Mouse (Mus musculus) megakaryocyte, embryonic 14.5 days (primary cell): ENCODE results near the gene Pde11a. TPM values are rescaled to one million over a fixed set of nuclear protein-coding genes. Genes with fewer than 3 reads are reported as not detected.

Experiments used
- H3K27me3 ChIP-seq: replicated peaks from 2 replicates; pipeline ENCODE3; 2012; ENCODE audit warnings: inconsistent platforms
- H3K36me3 ChIP-seq: replicated peaks from 2 replicates; pipeline ENCODE3; 2012; ENCODE audit warnings: low read length, inconsistent platforms, mixed read lengths
- H3K4me1 ChIP-seq: 2 replicates; pipeline ENCODE4 v1.6.1; 2012; ENCODE audit warnings: inconsistent platforms
- H3K4me3 ChIP-seq: replicated peaks from 2 replicates; pipeline ENCODE3; 2012; ENCODE audit warnings: moderate library complexity, mild to moderate bottlenecking, inconsistent platforms
- H3K9me3 ChIP-seq: 2 replicates; pipeline ENCODE4 v1.6.1; 2012; ENCODE audit warnings: inconsistent platforms
- FLI1 ChIP-seq: IDR thresholded peaks from 2 replicates; pipeline ENCODE4 v1.6.1; 2012; ENCODE audit warnings: low read length, inconsistent platforms, mixed read lengths
- GATA1 ChIP-seq: IDR thresholded peaks from 3 replicates; pipeline ENCODE4 v1.6.1; 2012; ENCODE audit warnings: mixed read lengths, low read length, inconsistent platforms, borderline replicate concordance
- polyA plus RNA-seq: library from polyadenylated mRNA; stranded (reverse); fragments of >175 nt; gene quantifications from 2 replicates; pipeline ENCODE4 v1.2.3, GENCODE M21; 2012; ENCODE audit warnings: low replicate concordance; ENCODE audit not compliant: insufficient read depth

Pde11a gene
- polyA plus RNA-seq, 1 experiment: not detected

- Histone ChIP-seq H3K9me3 (no peaks in the 10 kb centered on the region), H3K27me3 (peaks cover 1% of the 10 kb centered on the region), H3K4me3 (no peak overlapping the region), H3K36me3 (no peaks in the 10 kb centered on the region), H3K4me1 (peaks cover 15% of the 10 kb centered on the region)
- TF ChIP-seq GATA1 (no peak), FLI1 (no peak)
Measured at GRCm38 (mm10) chr2:76067144-76067543, 271.4 kb downstream of the Pde11a start.

DNA sequence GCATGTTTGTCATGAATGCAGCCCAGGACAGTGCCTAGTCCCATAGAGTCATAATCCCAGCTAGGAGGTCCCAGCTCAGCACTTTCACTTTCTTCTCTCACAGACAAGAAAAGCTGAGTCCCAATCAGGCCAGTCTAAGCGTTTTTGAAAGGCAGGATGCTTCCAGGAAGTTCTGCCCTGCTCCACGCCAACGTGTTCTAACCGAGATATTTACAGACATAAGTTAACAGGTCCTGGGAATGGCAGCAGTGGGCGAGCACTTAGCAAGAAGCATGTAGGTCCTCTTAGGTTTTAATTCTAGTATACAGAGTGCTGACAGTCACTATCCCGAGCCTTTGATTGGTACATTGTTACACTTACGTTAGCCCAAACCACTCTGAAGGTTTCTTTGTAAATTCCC lies 273.3 kb downstream of the Pde11a start:
- Histone ChIP-seq H3K4me3 (peak overlapping the region; percentile 76), H3K27me3 (peaks cover 3% of the 10 kb centered on the region)
- TF ChIP-seq GATA1 (no peak), FLI1 (no peak)

GRCm38 (mm10) chr2:76064078-76064477 lies 274.5 kb downstream of the Pde11a start:
- TF ChIP-seq GATA1 (no peak), FLI1 (no peak)
- H3K4me3 ChIP-seq: no peak overlapping the region
- peaks cover 5% of the 10 kb centered on the region for H3K27me3 ChIP-seq
- peaks cover 8% of the 10 kb centered on the region for H3K4me1 ChIP-seq
- H3K9me3 ChIP-seq: no peaks in the 10 kb centered on the region
- no peaks in the 10 kb centered on the region for H3K36me3 ChIP-seq

More for the DNA sequence above, 273.3 kb downstream of the Pde11a start:
- H3K36me3 ChIP-seq: no peaks in the 10 kb centered on the region
- peaks cover 9% of the 10 kb centered on the region for H3K4me1 ChIP-seq
- H3K9me3 ChIP-seq: no peaks in the 10 kb centered on the region

- H3K27me3 ChIP-seq: peaks cover 35% of the 10 kb centered on the region
- TF ChIP-seq GATA1 (no peak), FLI1 (no peak)
- peaks cover 3% of the 10 kb centered on the region for H3K4me1 ChIP-seq
- no peaks in the 10 kb centered on the region for H3K36me3 ChIP-seq
- no peaks in the 10 kb centered on the region for H3K9me3 ChIP-seq
- no peak overlapping the region for H3K4me3 ChIP-seq
Measured at GRCm38 (mm10) chr2:76060207-76060606, 278.4 kb downstream of the Pde11a start.

- no peak for TF ChIP-seq FLI1
- TF ChIP-seq GATA1: no peak
- Histone ChIP-seq H3K36me3 (no peaks in the 10 kb centered on the region), H3K9me3 (no peaks in the 10 kb centered on the region), H3K27me3 (peaks cover 37% of the 10 kb centered on the region), H3K4me3 (no peak overlapping the region), H3K4me1 (no peaks in the 10 kb centered on the region)
Measured at GRCm38 (mm10) chr2:76059595-76059994, 279.0 kb downstream of the Pde11a start.

- no peaks in the 10 kb centered on the region for H3K4me1 ChIP-seq
- H3K27me3 ChIP-seq: peaks cover 38% of the 10 kb centered on the region
- no peaks in the 10 kb centered on the region for H3K36me3 ChIP-seq
- no peaks in the 10 kb centered on the region for H3K9me3 ChIP-seq
- TF ChIP-seq GATA1 (no peak), FLI1 (no peak)
- no peak overlapping the region for H3K4me3 ChIP-seq
Measured at GRCm38 (mm10) chr2:76058661-76059467, 279.7 kb downstream of the Pde11a start.

- H3K4me1 ChIP-seq: no peaks in the 10 kb centered on the region
Measured at GRCm38 (mm10) chr2:76057555-76057954, 281.0 kb downstream of the Pde11a start.

DNA sequence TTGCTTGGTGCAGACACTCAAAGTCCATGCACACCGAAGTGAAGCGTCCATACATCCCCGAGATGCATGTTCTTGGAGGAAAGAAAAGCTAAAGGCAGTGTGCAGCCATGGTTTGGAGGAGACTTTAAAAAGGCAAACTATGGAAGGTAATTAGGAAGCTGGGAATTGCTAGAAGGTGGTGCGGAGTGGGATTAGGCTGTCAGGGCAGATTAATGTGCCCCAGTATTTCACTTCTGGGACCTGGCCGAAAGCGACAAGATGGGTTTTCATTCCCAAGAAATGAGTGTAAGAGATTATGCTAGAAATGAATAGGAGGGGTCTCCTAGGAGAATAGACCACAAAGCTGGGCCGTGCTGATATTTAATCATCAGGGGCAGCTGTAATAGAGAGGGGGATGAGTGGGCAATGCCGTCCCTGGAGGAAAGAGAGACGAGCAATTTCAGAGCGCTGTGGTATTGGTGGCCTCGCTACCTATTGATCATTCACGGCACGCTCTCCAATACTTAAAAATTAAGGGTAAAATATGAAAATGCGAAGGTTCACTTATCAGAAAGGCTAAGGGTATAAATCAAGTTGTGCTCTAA lies 284.7 kb downstream of the Pde11a start:
- Histone ChIP-seq H3K4me1 (no peaks in the 10 kb centered on the region), H3K9me3 (no peaks in the 10 kb centered on the region), H3K36me3 (no peaks in the 10 kb centered on the region), H3K4me3 (no peak overlapping the region), H3K27me3 (peaks cover 48% of the 10 kb centered on the region)
- TF ChIP-seq FLI1 (no peak), GATA1 (no peak)

More at GRCm38 (mm10) chr2:76057555-76057954, 281.0 kb downstream of the Pde11a start:
- TF ChIP-seq GATA1 (no peak), FLI1 (no peak)
- Histone ChIP-seq H3K27me3 (peaks cover 41% of the 10 kb centered on the region), H3K36me3 (no peaks in the 10 kb centered on the region), H3K9me3 (no peaks in the 10 kb centered on the region), H3K4me3 (no peak overlapping the region)

GRCm38 (mm10) chr2:76052897-76053505 lies 285.6 kb downstream of the Pde11a start:
- Histone ChIP-seq H3K36me3 (no peaks in the 10 kb centered on the region), H3K9me3 (no peaks in the 10 kb centered on the region), H3K4me1 (no peaks in the 10 kb centered on the region), H3K27me3 (peaks cover 43% of the 10 kb centered on the region), H3K4me3 (no peak overlapping the region)
- no peak for TF ChIP-seq FLI1
- TF ChIP-seq GATA1: no peak

GRCm38 (mm10) chr2:76051385-76051784 lies 287.2 kb downstream of the Pde11a start:
- no peaks in the 10 kb centered on the region for H3K36me3 ChIP-seq
- no peaks in the 10 kb centered on the region for H3K9me3 ChIP-seq
- H3K4me3 ChIP-seq: no peak overlapping the region
- H3K27me3 ChIP-seq: peaks cover 35% of the 10 kb centered on the region
- no peaks in the 10 kb centered on the region for H3K4me1 ChIP-seq
- TF ChIP-seq GATA1 (no peak), FLI1 (no peak)
